Mouse (Mus musculus) 3T3-L1 (cell line): Measurements from ENCODE around the gene Mfsd4b3.
"Not testable (repeated sequence)": the region's sequence is repeated elsewhere in the genome, so short reads cannot be mapped to it uniquely, and the experiment has no call there.

ENCODE experiments used
- DNase-seq: peaks from one replicate; pipeline ENCODE4 v3.0.0-alpha.2; 2015; ENCODE audit warnings: low read depth, low spot score

Mfsd4b3 gene

GRCm38 (mm10) chr10:39959761-39960440 lies at the start of gene Mfsd4b3:
Mfsd4b3 (minus strand) TSS chr10:39960153.
- peak; percentile 98 for DNase-seq

- no peak for DNase-seq
Observed at GRCm38 (mm10) chr10:40009591-40009990, 49.6 kb upstream of the Mfsd4b3 start.

- not testable (repeated sequence) for DNase-seq
Observed at GRCm38 (mm10) chr10:40008847-40009246, 48.9 kb upstream of the Mfsd4b3 start.

GRCm38 (mm10) chr10:40007953-40008352 lies 48.0 kb upstream of the Mfsd4b3 start:
- no peak for DNase-seq

- no peak for DNase-seq
Observed at GRCm38 (mm10) chr10:40006963-40007362, 47.0 kb upstream of the Mfsd4b3 start.

- no peak for DNase-seq
Observed at GRCm38 (mm10) chr10:40000746-40001145, 40.8 kb upstream of the Mfsd4b3 start.

GRCm38 (mm10) chr10:39991155-39991554 lies 31.2 kb upstream of the Mfsd4b3 start:
- no peak for DNase-seq

GRCm38 (mm10) chr10:39986466-39986865 lies 26.5 kb upstream of the Mfsd4b3 start, which contains the start of gene Mfsd4b5:
Mfsd4b5 (minus strand) TSS chr10:39986646.
- no peak for DNase-seq

- DNase-seq = no peak
Observed at GRCm38 (mm10) chr10:39982604-39983003, 22.7 kb upstream of the Mfsd4b3 start.

- no peak for DNase-seq
Observed at GRCm38 (mm10) chr10:39978231-39978630, 18.3 kb upstream of the Mfsd4b3 start.

- no peak for DNase-seq
Observed at GRCm38 (mm10) chr10:39977346-39977745, 17.4 kb upstream of the Mfsd4b3 start.

- no peak for DNase-seq
Observed at GRCm38 (mm10) chr10:39975771-39976170, 15.8 kb upstream of the Mfsd4b3 start.

- no peak for DNase-seq
Observed at GRCm38 (mm10) chr10:39974982-39975381, 15.0 kb upstream of the Mfsd4b3 start.

- peak; percentile 67 for DNase-seq
Observed at GRCm38 (mm10) chr10:39967512-39967911, 7.6 kb upstream of the Mfsd4b3 start.

GRCm38 (mm10) chr10:39961906-39962305 lies 2.0 kb upstream of the Mfsd4b3 start:
- no peak for DNase-seq

GRCm38 (mm10) chr10:39960441-39960822 lies 479 bp upstream of the Mfsd4b3 start:
- no peak for DNase-seq

- DNase-seq = peak; percentile 62
Observed at GRCm38 (mm10) chr10:39958266-39958665, 1.7 kb downstream of the Mfsd4b3 start.

GRCm38 (mm10) chr10:39956340-39956878 lies 3.5 kb downstream of the Mfsd4b3 start:
- peak; percentile 14 for DNase-seq

GRCm38 (mm10) chr10:39955163-39955562 lies 4.8 kb downstream of the Mfsd4b3 start:
- DNase-seq = no peak

- DNase-seq = no peak
Observed at GRCm38 (mm10) chr10:39949377-39949954, 10.5 kb downstream of the Mfsd4b3 start.

GRCm38 (mm10) chr10:39947195-39947594 lies 12.8 kb downstream of the Mfsd4b3 start:
- peak; percentile 53 for DNase-seq

- DNase-seq = peak; percentile 47
Observed at GRCm38 (mm10) chr10:39936553-39936952, 23.4 kb downstream of the Mfsd4b3 start.

- DNase-seq = no peak
Observed at GRCm38 (mm10) chr10:39926616-39927139, 33.3 kb downstream of the Mfsd4b3 start, which contains the start of gene Mfsd4b2. Mfsd4b2 (minus strand) TSS chr10:39926923.
